Mouse (Mus musculus) layer of hippocampus, adult 2 months (tissue): ENCODE data around the gene Farp2. TPM values are rescaled to one million over a fixed set of nuclear protein-coding genes. Genes with fewer than 3 reads are reported as not detected.
A peak's percentile ranks its signal among the peaks of the same experiment; 100 is the strongest.
"Not testable (repeated sequence)": the region's sequence is repeated elsewhere in the genome, so short reads cannot be mapped to it uniquely, and the experiment has no call there.

Experiments used
- DNase-seq, 2 experiments: peaks; one replicate each; pipeline ENCODE4 v3.0.0; 2022; ENCODE audit warnings: low spot score in 2 of 2
- H3K27ac ChIP-seq: fragments of 200-600 bp; 2 replicates; pipeline ENCODE4 v1.8.1; 2022
- H3K4me3 ChIP-seq: fragments of 200-600 bp; 2 replicates; pipeline ENCODE4 v1.8.1; 2022; ENCODE audit warnings: mild to moderate bottlenecking
- CTCF ChIP-seq: fragments of 200-600 bp; conservative IDR thresholded peaks from 2 replicates; pipeline ENCODE4 v1.8.1; 2022; ENCODE audit warnings: antibody characterized with exemption, mild to moderate bottlenecking, moderate library complexity
- total RNA-seq, 2 experiments: library from RNA; stranded (reverse); gene quantifications; 2 replicates each; pipeline ENCODE4 v1.2.3; 2021

The Farp2 gene
- total RNA-seq, 2 experiments from 2014 or later = 12.0 to 12.6 TPM

DNA sequence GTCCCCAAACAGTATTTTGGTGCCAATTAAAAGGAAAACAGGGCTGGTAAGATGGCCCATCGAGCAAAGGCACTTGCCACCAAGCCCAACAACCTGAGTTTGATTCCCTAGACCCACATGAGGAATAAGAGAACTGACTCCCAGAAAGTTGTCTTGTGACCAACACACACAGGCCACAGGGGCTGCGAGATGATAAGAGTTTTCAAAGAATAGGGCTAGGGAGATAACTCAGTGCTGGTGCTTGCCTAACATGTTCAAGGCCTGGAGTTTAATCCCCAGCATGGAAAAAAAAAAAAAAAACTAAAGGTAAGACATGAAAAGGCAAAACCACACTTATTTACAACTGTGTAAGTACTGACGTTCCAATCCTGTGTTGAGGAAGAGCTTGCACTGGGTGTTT is 118.9 kb downstream of the Farp2 start:
- no peak overlapping the region for H3K27ac ChIP-seq
- no peak for DNase-seq
- no peak overlapping the region for H3K4me3 ChIP-seq
- no peak for TF ChIP-seq CTCF

DNA sequence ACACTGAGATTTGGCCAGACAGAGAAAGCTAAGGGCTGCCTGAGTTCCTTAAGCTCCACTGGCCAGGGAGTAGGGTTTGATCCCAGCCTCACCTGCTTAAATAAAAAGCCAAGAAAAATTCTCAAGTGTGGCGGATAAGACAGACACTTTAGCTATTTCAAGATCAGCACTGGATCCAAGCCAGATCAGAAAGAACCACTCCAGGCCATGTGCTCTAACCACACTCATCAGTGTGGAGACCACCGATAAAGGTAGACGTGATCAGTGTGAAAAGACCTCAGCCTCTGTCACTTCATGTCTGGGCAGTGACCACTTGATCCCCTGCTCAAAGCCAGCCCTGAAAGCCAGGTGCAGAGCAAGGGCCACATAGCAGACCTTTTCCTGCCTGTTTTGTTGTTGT is 120.8 kb downstream of the Farp2 start:
- no peak for DNase-seq
- Histone ChIP-seq H3K4me3 (no peak overlapping the region; the same call in 1 of the 2 replicates), H3K27ac (no peak overlapping the region)
- no peak for TF ChIP-seq CTCF

DNA sequence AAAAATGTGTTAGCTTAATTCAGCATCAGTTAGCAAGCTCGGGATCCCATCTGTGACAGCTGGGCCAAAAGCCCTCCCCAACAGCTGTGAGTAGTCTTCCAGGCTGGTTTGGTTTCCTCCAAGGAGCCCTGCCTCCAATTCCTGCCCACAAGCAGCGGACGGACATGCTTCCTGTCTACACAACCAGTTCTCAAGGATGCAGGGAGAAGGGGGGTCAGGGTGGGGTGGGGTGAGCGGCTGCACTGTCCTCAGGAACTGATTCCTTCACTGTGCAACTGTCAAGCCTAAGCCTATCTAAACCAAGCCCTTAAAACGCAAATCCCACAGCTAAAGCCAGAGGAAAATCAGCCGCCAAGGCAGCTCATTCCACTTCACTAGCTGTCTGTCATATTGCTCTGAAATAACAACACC is 122.6 kb downstream of the Farp2 start:
- no peak for TF ChIP-seq CTCF
- peak overlapping the region; percentile 94 for H3K27ac ChIP-seq
- peak overlapping the region; percentile 100 for H3K4me3 ChIP-seq
- DNase-seq = peak; percentile 69 to 71

DNA sequence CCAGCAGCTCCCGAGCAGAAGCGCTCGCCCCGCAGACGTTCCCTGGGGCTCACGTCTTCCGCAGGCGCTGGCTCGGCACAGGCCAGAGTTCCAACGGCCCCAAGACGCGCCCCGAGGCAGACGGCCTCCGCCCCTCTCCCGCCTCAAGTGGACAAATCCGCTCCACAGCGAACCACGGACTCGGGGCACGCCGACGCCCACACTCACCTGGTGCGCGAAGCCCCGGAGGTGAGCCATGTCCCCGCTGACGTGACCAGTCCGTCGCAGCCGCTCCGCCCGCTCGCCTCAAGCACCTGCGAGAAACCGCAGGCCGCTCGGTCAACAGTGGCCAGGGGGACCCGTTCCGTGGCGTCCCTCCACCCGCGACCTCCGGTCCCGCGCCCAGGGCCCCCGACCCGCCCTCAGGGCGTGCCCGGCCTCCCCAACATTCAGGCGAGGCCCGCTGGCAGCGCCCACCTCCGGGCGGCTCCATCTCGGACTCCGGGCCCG is 123.3 kb downstream of the Farp2 start:
- no peak; the same call in 1 of the 2 replicates for TF ChIP-seq CTCF
- H3K27ac ChIP-seq = peak overlapping the region; percentile 94
- peak overlapping the region; percentile 100 for H3K4me3 ChIP-seq
- peak in 1 of 2 experiments; percentile 28 for DNase-seq

DNA sequence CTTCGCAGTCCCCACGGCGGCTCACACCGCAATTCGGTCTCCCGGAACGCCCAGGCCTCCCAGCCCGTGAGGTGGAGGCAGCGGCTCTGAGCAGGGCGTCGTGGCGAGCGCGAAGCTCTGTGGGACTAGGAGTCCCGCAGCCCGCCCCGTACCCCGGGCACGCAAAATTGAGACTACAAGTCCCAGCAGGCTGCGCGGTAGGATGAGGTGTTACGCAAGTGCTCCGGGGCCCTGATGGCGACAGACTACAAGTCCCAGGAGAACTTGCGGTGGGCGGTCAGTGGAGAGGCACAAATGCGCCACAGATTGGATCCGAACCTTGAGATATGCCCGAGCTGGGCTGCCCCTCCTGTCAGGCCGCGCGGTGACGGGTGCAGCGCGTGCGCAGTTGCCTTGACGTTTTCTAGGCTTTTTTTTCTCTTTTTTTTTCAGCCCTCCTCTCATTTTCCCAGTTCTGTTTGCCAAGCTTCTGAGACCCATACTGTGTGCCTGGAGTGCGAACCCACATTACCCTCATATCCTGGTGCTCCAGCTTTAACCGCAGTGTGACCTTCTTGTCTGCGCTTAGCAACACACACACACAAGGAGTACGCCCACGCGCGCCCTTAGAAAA is 123.8 kb downstream of the Farp2 start:
- DNase-seq = peak; percentile 98 to 100
- H3K4me3 ChIP-seq = peak overlapping the region; percentile 100
- peak overlapping the region; percentile 94 for H3K27ac ChIP-seq
- no peak for TF ChIP-seq CTCF

DNA sequence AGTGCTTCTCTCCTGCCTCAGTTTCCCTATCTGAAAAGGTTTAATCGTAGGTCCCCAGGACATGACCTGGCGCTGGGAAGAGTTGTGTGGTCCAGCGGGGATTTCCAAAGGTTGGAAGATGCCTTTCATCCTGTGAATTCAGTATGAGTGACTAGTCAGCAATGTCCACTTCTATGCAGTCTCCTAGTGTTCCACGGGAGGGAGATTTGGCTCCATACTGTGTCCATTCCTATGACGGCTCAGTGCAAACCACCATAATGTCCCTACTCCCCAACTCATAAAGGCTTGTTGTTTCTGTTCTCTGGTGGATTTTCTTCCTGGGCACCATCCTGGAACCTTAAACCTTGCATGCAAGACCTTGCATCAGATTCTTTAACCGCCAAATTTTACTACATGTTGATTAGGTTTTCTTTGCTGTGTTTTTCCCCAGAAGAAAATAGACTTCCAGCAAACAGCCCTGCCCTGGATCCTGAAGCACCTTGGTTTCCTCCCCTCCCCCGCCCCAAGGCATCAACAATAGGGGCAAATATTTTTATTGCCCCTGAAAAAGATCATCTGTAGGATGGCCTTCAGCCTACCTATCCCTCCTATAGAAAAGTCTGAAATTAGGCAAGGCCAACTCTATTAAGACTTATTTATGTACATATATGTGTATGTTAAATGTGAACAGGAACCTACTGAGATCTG is 124.5 kb downstream of the Farp2 start:
- DNase-seq = no peak
- TF ChIP-seq CTCF = peak; percentile 59
- Histone ChIP-seq H3K4me3 (peak overlapping the region; percentile 100), H3K27ac (peak overlapping the region; percentile 92)

DNA sequence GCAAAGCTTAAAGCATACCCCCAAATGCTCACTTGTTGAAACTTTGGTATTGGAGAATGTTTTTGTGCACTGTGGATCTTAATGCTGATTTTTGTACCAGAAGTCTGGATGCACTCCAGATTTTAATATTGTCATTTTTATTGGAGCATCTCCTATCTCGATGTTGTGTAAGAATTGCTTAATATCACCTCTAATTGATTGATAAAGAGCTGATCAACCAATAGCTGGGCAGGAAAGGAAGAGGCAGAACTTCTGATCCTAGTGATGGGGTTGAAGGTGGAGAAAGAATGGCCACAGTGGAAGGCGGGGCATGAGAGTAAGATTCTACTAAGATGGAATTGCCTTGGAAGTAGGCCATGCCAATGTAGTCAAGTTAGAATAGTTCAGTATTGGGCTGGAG is 130.1 kb downstream of the Farp2 start:
- no peak for TF ChIP-seq CTCF

DNA sequence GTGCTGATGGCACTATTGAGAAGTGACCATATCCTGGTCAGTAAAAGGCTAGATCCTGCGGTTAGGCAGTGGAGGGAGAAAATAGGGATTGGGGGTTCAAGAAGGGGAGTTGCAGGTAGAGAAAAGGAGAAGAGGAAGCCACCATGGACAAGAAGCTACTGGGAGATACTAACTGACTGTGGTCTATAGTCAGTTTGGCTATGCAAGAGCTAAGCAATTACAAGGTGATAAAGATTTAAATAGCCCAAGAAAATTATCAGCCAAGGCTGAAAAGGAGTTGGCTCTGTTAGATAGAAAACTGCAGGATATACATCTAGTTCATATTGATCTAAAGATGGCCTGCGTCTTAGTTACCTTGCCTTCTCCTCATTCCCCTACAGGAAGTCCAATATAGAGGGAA is 130.8 kb downstream of the Farp2 start:
- no peak overlapping the region for H3K4me3 ChIP-seq
- H3K27ac ChIP-seq = no peak overlapping the region
- no peak for TF ChIP-seq CTCF
- DNase-seq = no peak

More for the DNA sequence above, 130.1 kb downstream of the Farp2 start:
- no peak overlapping the region for H3K27ac ChIP-seq
- DNase-seq = no peak
- H3K4me3 ChIP-seq = no peak overlapping the region

DNA sequence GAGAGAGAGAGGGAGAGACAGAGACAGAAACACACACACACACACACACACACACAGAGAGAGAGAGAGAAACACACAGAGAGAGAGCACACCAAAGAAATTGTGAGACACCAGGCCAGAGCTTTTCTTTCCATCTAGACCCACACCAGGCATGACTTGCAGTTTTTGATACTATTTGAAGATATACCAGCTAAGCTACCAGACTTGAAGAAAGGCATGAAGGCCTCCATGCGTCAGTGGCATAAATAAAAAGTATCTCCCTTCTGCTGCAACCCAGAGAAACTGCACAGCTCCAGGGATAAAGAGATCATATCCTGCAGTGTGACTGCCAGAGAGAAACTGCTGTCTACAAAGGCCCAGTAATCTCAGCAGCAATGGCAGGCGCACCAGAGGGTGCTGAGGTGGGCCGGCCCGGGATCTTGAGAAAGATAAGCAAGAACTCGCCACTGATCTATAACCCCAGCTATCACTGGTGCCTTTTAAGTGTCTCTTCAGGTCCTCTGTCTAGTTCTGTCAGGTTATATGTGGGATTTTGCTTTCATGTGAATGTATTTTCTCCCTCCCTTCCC is 137.8 kb downstream of the Farp2 start:
- Histone ChIP-seq H3K4me3 (no peak overlapping the region), H3K27ac (no peak overlapping the region)
- no peak for DNase-seq
- no peak for TF ChIP-seq CTCF

DNA sequence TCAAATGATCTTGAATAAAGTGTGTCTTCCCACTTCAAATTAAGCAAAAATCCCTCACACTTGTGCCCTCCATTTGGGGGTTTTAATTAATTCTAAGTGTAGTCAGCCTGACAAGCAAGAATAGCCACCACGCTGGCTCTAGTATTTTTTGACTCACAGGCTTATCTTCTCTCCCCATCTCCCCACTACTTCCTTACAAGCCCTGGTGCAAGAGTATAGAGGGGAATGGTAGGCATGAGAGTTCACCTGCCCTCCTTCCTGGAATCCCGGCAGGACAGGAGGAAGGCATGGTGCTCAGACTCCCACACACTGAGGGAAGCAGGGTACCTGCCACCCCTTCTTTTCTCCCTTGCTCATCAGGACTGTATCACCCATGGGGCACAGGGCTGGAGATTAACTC is 142.4 kb downstream of the Farp2 start:
- H3K27ac ChIP-seq = no peak overlapping the region
- TF ChIP-seq CTCF = no peak
- H3K4me3 ChIP-seq = no peak overlapping the region
- no peak for DNase-seq

DNA sequence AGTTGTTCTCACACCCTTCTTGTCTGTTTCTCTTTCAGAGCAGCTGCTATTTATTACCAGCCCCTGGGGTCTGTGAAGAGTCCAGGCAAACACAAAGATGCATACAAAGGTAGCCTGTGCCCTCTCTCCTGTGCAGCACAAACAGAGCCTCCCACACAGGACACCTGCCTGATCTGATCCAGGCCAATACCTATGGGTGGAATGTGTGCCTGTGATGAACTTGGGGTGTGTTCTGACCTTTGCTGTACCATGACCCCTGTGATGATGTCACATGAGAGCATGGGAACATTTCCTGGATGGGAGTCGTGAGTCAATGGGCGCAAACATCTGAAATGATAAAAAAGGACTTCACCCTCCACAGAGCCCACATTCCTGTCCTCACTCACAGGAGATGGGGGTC is 142.9 kb downstream of the Farp2 start:
- TF ChIP-seq CTCF = no peak
- DNase-seq = no peak
- no peak overlapping the region for H3K4me3 ChIP-seq
- no peak overlapping the region for H3K27ac ChIP-seq

DNA sequence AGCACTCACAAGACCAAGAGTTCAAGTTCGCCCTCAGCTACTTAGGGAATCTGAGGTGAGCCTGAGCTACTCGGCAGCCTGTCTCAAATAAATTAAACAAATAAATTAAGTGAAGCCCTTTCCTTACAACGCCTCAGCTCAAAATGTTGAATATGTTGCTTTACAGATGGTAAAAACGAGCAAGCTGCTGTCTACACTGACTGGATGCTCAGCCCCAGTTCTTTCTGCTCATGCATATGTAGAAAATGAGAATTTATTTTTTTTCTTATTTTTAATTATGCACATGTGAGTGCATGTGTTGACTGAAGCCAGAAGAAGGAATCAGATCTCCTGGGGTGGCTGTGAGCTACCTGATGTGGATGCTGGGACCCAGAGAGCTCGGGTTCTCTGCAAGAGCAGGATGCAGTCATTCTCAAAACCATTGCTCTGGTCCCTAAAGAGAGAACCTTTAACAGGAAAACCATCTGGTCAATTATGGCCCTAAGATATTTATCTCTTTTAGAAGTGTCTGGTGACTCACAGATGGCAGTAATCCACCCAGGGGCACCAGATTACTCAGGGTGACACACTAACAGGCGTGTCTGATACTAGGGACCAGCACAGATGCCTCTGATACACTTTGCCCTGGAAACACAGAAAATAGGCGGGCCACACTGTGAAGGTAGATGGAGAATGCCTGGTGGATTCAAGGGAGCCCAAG is 144.6 kb downstream of the Farp2 start:
- peak in 1 of 2 experiments; percentile 34 for DNase-seq
- TF ChIP-seq CTCF = no peak

DNA sequence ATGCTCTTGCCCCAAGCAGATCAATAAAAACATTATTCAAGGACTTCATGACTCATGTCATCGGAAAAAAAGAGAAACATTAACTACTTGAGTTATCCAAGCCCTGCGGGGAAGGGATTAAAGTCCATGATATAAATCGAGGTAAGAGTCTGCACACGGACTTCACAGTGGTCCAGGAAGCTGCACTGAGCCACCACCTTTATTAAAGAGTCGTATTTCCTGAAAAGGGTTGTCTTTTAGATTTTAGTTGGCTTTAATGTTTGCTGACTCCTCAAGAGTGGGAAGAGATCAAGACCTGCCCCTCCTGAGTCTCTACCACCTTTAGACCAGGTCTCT is 145.1 kb downstream of the Farp2 start:
- TF ChIP-seq CTCF = no peak
- DNase-seq = no peak
- H3K4me3 ChIP-seq = no peak overlapping the region
- no peak overlapping the region for H3K27ac ChIP-seq

More for the DNA sequence above, 144.6 kb downstream of the Farp2 start:
- Histone ChIP-seq H3K4me3 (no peak overlapping the region), H3K27ac (no peak overlapping the region)

DNA sequence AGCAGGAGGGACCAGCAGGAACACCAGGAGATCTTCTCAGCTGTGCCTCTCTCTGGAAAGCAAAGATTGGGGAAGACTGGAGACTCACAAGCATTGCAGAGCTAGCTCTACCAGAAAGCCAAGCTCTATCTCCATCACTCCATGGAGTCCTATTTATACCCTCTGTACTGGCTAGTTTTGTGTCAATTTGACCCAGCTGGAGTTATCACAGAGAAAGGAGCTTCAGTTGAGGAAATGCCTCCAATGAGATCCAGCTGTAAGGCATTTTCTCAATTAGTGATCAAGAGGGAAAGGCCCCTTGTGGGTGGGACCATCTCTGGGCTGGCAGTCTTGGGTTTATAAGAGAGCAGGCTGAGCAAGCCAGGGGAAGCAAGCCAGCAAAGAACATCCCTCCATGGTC is 146.7 kb downstream of the Farp2 start, which contains the start of gene Stk25:
TSS of gene Stk25 (minus strand) at position 101 of the 400 bp plus-strand sequence.
- not testable (repeated sequence) for H3K4me3 ChIP-seq, H3K27ac ChIP-seq, DNase-seq
